Mouse (Mus musculus) ES-E14 (cell line): ENCODE measurements around the gene Morf4l1.

Source experiments
- MAFK ChIP-seq: IDR thresholded peaks from 2 replicates; pipeline ENCODE4 v1.6.1; 2014; ENCODE audit warnings: mild to moderate bottlenecking, low read depth, low read length, inconsistent platforms; ENCODE audit not compliant: insufficient read depth
- ZNF384 ChIP-seq: IDR thresholded peaks from 2 replicates; pipeline ENCODE4 v1.6.1; 2012; ENCODE audit warnings: low read depth, low read length, inconsistent platforms

DNA sequence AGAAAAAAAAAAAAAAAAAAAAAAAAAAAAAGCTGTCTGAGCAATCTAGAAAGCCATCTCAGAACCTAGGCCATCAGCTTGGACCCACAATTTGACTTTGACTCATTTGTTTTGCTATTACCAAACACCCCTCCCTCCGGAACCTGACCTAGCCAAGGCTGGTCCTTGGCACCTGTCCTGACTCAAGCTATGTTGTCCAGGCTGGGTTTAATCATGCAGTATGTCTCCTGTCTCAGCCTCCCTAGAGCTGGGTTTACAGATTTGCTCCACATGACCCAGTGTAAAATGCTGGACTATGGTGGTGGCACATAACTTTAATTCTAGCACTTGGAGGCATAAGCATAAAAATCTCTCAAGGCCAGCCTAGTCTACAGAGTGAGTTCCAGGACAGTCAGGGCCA, 31.6 kb downstream of the Morf4l1 start:
- TF ChIP-seq ZNF384 (no peak), MAFK (no peak)
